Mouse (Mus musculus) lung, embryonic 14.5 days (tissue): ENCODE measurements around the gene Ylpm1. TPM values are rescaled to one million over a fixed set of nuclear protein-coding genes. Genes with fewer than 3 reads are reported as not detected.

Experiments used
- ATAC-seq: fragments of 200-750 bp; cut with Nextera tagmentation; 2 replicates; pipeline ENCODE4 v1.8.0; 2017; ENCODE audit warnings: mild to moderate bottlenecking, moderate TSS enrichment, moderate library complexity; ENCODE audit not compliant: insufficient read depth
- DNase-seq: peaks from one replicate; pipeline ENCODE4 v3.0.0-alpha.2; 2015
- H3K27ac ChIP-seq: fragments of 300-500 bp; sonication (generic); 2 replicates; pipeline ENCODE4 v1.5.1; 2014; ENCODE audit warnings: low read depth, mild to moderate bottlenecking, moderate library complexity
- H3K27me3 ChIP-seq: fragments of 300-500 bp; sonication (generic); 2 replicates; pipeline ENCODE4 v1.6.1; 2014; ENCODE audit warnings: low read length, control low read depth; ENCODE audit not compliant: insufficient read depth
- H3K36me3 ChIP-seq: fragments of 300-500 bp; sonication (generic); 2 replicates; pipeline ENCODE4 v1.6.1; 2014; ENCODE audit warnings: control low read depth; ENCODE audit not compliant: insufficient read depth
- H3K4me1 ChIP-seq: fragments of 300-500 bp; sonication (generic); 2 replicates; pipeline ENCODE4 v1.6.1; 2014; ENCODE audit warnings: antibody characterized with exemption, control low read depth; ENCODE audit not compliant: insufficient read depth
- H3K4me2 ChIP-seq: fragments of 300-500 bp; sonication (generic); 2 replicates; pipeline ENCODE4 v1.6.1; 2014; ENCODE audit warnings: mild to moderate bottlenecking
- H3K4me3 ChIP-seq: fragments of 300-500 bp; sonication (generic); 2 replicates; pipeline ENCODE4 v1.5.1; 2014; ENCODE audit warnings: low read depth, low read length
- H3K9ac ChIP-seq: fragments of 300-500 bp; sonication (generic); 2 replicates; pipeline ENCODE4 v1.6.1; 2014
- H3K9me3 ChIP-seq: fragments of 300-500 bp; sonication (generic); 2 replicates; pipeline ENCODE4 v1.6.1; 2016; ENCODE audit warnings: low read depth, low read length, control low read depth
- CTCF ChIP-seq: IDR thresholded peaks from 2 replicates; pipeline ENCODE4 v1.5.1; 2016; ENCODE audit warnings: antibody characterized with exemption, low read depth
- WGBS: fragments of 180-500 bp; shearing (Covaris S2); extraction: QIAGEN DNeasy Blood & Tissue Kit; methylation state at CpG from one replicate; pipeline ENCODE4 v1.1.7; 2014; 5-methylcytosine and 5-hydroxymethylcytosine counted together
- polyA plus RNA-seq: library from polyadenylated mRNA; unstranded; fragments of >200 nt; fragmentation: Nextera tagmentation; extraction: Ambion mirVana; gene quantifications from 2 replicates; pipeline ENCODE4 v1.2.1, GENCODE M21; 2014

The Ylpm1 gene
- polyA plus RNA-seq, 1 experiment from 2014 or later = 38.5 TPM

DNA sequence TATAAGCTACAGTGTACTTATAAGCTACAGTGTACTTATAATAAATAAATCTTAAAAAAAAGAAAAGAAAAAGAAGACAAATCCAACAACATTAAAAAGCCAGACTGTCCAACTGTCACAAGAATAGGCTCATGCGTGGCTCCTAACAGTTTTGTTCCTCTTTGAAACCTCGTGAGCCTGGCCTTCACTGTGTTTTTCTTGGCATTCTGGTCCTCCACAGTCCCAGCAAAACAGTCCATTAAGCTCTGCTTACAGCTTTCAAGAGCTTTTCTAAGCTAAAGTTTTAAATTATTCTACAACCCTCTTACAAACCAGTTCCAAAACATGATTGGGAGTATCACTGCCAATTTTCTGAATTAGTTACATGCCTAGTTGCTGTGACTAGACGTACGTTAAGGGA is 6.7 kb upstream of the Ylpm1 start:
- Histone ChIP-seq H3K27ac (no peak overlapping the region), H3K4me2 (no peak overlapping the region), H3K27me3 (no peaks in the 10 kb centered on the region), H3K9ac (no peak overlapping the region), H3K9me3 (no peaks in the 10 kb centered on the region), H3K4me1 (no peaks in the 10 kb centered on the region), H3K4me3 (no peak overlapping the region), H3K36me3 (peaks cover 5% of the 10 kb centered on the region; the same call in 1 of the 2 replicates)
- DNase-seq = no peak
- TF ChIP-seq CTCF = no peak
- 71% methylated on average over 4 of the region's 4 CpGs for WGBS
- ATAC-seq = no peak

DNA sequence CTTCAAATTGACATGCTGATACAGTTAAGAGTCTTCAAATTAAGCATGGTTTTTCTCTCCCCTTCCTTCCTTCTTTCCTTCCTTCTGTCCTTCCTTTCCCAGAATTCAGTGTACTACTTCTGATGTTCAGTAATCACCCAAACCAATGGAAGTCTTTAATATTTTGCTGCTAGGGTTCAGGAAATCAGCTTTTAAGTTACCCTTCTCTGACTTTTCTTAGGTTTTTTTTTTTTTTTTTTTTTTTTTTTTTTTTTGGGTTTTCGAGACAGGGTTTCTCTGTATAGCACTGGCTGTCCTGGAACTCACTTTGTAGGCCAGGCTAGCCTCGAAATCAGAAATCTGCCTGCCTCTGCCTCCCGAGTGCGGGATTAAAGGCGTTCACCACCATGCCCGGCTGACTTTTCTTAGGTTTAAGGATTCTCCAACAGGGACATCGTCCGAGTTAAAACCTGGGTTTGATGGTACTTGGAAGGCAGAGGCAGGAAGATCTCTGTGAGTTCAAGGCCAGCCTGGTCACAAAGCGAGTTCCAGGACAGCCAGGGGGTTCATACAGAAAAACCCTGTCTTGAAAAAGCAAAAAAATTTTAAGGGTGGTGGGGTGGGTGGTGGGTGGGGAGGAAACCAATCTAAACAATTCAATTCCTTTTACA is 884 bp upstream of the Ylpm1 start:
- Histone ChIP-seq H3K27me3 (no peaks in the 10 kb centered on the region), H3K4me3 (peak overlapping the region; percentile 98; the same call in 1 of the 2 replicates), H3K9ac (peak overlapping the region; percentile 35; the same call in 1 of the 2 replicates), H3K4me1 (peaks cover 14% of the 10 kb centered on the region; the same call in 1 of the 2 replicates), H3K9me3 (no peaks in the 10 kb centered on the region), H3K4me2 (peak overlapping the region; percentile 98), H3K27ac (no peak overlapping the region), H3K36me3 (0 out of 2 replicates have a peak, but pooled peaks cover 3% of the 10 kb centered on the region)
- TF ChIP-seq CTCF = no peak
- DNase-seq (no peak), ATAC-seq (no peak)
- 93% methylated on average over 9 of the region's 9 CpGs for WGBS

DNA sequence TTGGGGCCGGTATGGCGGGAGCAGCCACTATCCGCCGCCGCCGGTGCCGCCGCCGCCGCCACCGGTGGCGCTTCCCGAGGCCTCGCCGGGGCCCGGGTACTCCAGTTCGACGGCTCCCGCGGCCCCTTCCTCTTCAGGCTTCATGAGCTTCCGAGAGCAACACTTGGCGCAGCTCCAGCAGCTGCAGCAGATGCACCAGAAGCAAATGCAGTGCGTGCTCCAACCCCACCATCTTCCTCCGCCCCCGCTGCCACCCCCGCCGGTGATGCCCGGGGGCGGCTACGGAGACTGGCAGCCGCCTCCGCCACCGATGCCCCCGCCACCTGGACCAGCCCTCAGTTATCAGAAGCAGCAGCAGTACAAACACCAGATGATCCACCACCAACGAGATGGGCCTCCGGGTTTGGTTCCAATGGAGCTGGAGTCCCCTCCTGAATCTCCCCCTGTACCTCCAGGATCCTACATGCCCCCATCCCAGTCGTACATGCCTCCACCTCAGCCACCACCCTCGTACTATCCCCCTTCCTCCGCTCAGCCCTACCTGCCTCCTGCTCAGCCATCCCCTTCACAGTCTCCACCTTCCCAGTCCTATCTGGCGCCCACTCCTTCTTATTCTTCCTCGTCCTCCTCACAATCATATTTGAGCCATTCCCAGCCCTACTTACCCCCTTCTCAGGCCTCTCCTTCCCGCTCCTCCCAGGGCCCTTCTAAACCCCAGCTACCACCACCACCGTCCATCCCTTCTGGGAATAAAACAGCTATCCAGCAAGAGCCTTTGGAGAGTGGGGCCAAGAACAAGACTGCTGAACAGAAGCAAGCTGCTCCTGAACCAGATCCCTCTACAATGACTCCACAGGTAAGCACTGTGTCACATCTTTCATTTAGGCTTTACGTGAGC is 629 bp downstream of the Ylpm1 start:
- WGBS = under 1% methylated on average over 44 of the region's 44 CpGs
- Histone ChIP-seq H3K4me1 (peaks cover 14% of the 10 kb centered on the region; the same call in 1 of the 2 replicates), H3K27me3 (no peaks in the 10 kb centered on the region), H3K4me3 (peak overlapping the region; percentile 98), H3K9me3 (no peaks in the 10 kb centered on the region), H3K27ac (peak overlapping the region; percentile 88), H3K36me3 (0 out of 2 replicates have a peak, but pooled peaks cover 3% of the 10 kb centered on the region), H3K9ac (peak overlapping the region; percentile 97), H3K4me2 (peak overlapping the region; percentile 98)
- DNase-seq (peak; percentile 75), ATAC-seq (peak; percentile 65)
- no peak for TF ChIP-seq CTCF

DNA sequence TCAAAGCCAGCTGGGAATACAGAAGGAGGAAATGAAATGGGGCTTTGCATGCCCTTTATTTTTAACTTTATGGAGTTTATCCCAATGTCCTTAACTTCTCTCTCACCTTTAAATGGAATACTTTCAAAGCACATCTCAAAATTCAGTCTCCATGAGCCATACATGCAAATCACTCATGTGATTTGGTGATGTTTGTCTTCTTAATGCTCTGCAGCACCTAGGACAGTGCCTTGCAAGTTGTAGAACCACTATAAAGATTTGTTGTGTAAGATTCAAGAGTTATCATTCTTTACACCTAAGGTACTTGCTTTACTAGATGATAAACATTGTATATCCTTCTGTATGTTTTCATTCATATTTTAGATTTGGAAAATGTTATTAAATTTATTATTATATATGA is 2.9 kb downstream of the Ylpm1 start:
- H3K27ac ChIP-seq = no peak overlapping the region
- H3K4me2 ChIP-seq = peak overlapping the region; percentile 98
- no peak for TF ChIP-seq CTCF
- no peak overlapping the region for H3K9ac ChIP-seq
- H3K4me1 ChIP-seq = peaks cover 14% of the 10 kb centered on the region; the same call in 1 of the 2 replicates
- H3K9me3 ChIP-seq = no peaks in the 10 kb centered on the region
- no peaks in the 10 kb centered on the region for H3K27me3 ChIP-seq
- H3K36me3 ChIP-seq = 0 out of 2 replicates have a peak, but pooled peaks cover 3% of the 10 kb centered on the region
- DNase-seq (no peak), ATAC-seq (no peak)
- H3K4me3 ChIP-seq = peak overlapping the region; percentile 98

DNA sequence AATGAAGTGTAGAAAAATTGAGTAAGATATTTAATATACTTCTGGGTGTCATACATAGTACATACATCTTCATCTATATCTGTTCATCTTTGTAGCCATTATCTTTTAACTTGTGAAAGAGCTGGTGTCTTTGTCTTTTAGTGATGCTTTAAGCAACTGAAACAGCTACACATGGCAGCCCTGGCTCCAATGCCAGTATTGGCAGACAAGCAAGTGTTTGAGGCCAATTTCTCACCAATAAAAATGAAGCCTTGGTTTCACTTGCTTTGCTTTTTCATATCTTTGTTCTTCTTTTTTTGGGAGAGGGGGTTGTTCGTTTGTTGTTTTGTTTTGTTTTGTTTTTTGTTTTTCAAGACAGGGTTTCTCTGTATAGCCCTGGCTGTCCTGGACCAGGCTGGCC is 10.1 kb downstream of the Ylpm1 start:
- Histone ChIP-seq H3K27me3 (no peaks in the 10 kb centered on the region), H3K9me3 (no peaks in the 10 kb centered on the region), H3K27ac (no peak overlapping the region), H3K4me2 (no peak overlapping the region), H3K4me3 (no peak overlapping the region), H3K4me1 (no peaks in the 10 kb centered on the region), H3K36me3 (peaks cover 7% of the 10 kb centered on the region; the same call in 1 of the 2 replicates), H3K9ac (no peak overlapping the region)
- no peak for ATAC-seq
- 89% methylated on average over 1 of the region's 1 CpGs for WGBS
- DNase-seq = no peak
- no peak for TF ChIP-seq CTCF

DNA sequence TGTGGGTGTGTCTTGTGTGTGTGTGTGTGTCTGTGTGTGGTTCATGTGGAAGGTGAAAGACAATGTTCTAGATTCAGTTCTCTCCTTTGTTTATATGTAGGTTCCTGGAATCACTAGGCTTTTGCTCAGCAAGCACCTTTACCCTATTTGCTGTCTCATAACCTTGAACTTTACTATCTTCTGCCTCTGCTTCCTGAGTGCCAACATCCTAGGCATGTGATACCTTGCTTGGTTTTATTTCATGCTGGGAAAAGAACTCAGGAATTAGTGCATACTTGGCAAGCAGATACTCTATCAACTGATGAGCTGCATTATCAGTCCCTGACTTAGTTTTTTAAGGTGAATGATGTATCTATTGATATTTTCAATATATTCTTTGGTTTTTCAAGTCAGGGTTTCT is 10.9 kb downstream of the Ylpm1 start:
- 0 out of 2 replicates have a peak, but pooled peaks cover 6% of the 10 kb centered on the region for H3K9me3 ChIP-seq
- H3K4me2 ChIP-seq = no peak overlapping the region
- H3K4me1 ChIP-seq = no peaks in the 10 kb centered on the region
- H3K9ac ChIP-seq = no peak overlapping the region
- no peak overlapping the region for H3K4me3 ChIP-seq
- no peak for ATAC-seq
- H3K36me3 ChIP-seq = peaks cover 7% of the 10 kb centered on the region; the same call in 1 of the 2 replicates
- no peak overlapping the region for H3K27ac ChIP-seq
- DNase-seq = no peak
- no peaks in the 10 kb centered on the region for H3K27me3 ChIP-seq
- TF ChIP-seq CTCF = no peak

DNA sequence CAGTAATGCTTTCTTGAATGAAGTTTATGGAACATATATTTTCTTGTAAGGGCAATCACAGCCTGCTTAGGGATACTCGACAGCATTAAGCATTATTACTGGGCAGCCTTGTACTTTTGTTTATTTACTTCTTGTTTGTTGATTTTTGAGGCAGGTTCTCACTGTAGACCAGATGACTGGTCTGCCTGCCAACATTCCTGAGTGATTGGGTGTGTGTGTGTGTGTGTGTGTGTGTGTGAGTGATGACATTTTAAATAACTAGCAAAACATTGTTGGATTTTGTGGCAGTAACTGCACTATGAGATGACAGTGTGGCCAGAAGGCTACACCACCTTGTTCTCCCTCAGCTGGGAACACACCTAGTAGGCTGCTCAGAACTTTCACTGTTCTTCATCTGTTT is 13.7 kb downstream of the Ylpm1 start:
- ATAC-seq (no peak), DNase-seq (no peak)
- H3K9ac ChIP-seq = no peak overlapping the region
- TF ChIP-seq CTCF = no peak
- H3K36me3 ChIP-seq = peaks cover 26% of the 10 kb centered on the region
- 57% methylated on average over 1 of the region's 1 CpGs for WGBS
- no peak overlapping the region for H3K4me2 ChIP-seq
- H3K27ac ChIP-seq = no peak overlapping the region
- H3K4me3 ChIP-seq = no peak overlapping the region
- no peaks in the 10 kb centered on the region for H3K27me3 ChIP-seq
- 0 out of 2 replicates have a peak, but pooled peaks cover 6% of the 10 kb centered on the region for H3K9me3 ChIP-seq
- no peaks in the 10 kb centered on the region for H3K4me1 ChIP-seq
